Mouse (Mus musculus): ENCODE data around the gene Fam173a. TPM values are rescaled to one million over a fixed set of nuclear protein-coding genes. Genes with fewer than 3 reads are reported as not detected.

Gene Fam173a
- polyA plus RNA-seq, 1 experiment from 2014 or later: 127 TPM

GRCm38 (mm10) chr17:25825311-25825710, 32.6 kb upstream of the Fam173a start:
- H3K4me3 ChIP-seq (ENCODE audit: low read depth, low read length): no peak overlapping the region
- WGBS: 91% methylated on average over 6 of the region's 6 CpGs
- TF ChIP-seq CTCF (IDR thresholded peaks at IDR 0.05; ENCODE audit: low read depth): no peak
- no peaks in the 10 kb centered on the region for H3K9me3 ChIP-seq (ENCODE audit: control insufficient read depth)
- H3K36me3 ChIP-seq (ENCODE audit: control insufficient read depth, insufficient read depth): peaks cover 18% of the 10 kb centered on the region
- H3K4me1 ChIP-seq (replicated peaks; ENCODE audit: control insufficient read depth, insufficient read depth, low read length): peaks cover 10% of the 10 kb centered on the region
- H3K9ac ChIP-seq (ENCODE audit: low read depth, low read length): no peak overlapping the region
- no peak for ATAC-seq
- peaks cover 2% of the 10 kb centered on the region for H3K27me3 ChIP-seq (replicated peaks; ENCODE audit: control insufficient read depth, insufficient read depth, low read length)
- no peak overlapping the region for H3K27ac ChIP-seq (ENCODE audit: low read depth, low read length)
- 0 out of 2 replicates have a peak overlapping the region, but pooled peaks have one; percentile 94 for H3K4me2 ChIP-seq (replicated peaks; ENCODE audit: low read depth)

GRCm38 (mm10) chr17:25824362-25825142, 31.9 kb upstream of the Fam173a start:
- no peak for TF ChIP-seq CTCF (IDR thresholded peaks at IDR 0.05; ENCODE audit: low read depth)
- ATAC-seq: no peak
- H3K9me3 ChIP-seq (ENCODE audit: control insufficient read depth): no peaks in the 10 kb centered on the region
- peak overlapping the region; percentile 94 for H3K4me2 ChIP-seq (replicated peaks; ENCODE audit: low read depth)
- H3K36me3 ChIP-seq (ENCODE audit: control insufficient read depth, insufficient read depth): peaks cover 15% of the 10 kb centered on the region
- no peak overlapping the region for H3K27ac ChIP-seq (ENCODE audit: low read depth, low read length)
- H3K4me1 ChIP-seq (replicated peaks; ENCODE audit: control insufficient read depth, insufficient read depth, low read length): peaks cover 10% of the 10 kb centered on the region
- 64% methylated on average over 17 of the region's 17 CpGs for WGBS
- peak overlapping the region; percentile 68 for H3K9ac ChIP-seq (ENCODE audit: low read depth, low read length)
- peak overlapping the region; percentile 62 for H3K4me3 ChIP-seq (ENCODE audit: low read depth, low read length)
- peaks cover 9% of the 10 kb centered on the region for H3K27me3 ChIP-seq (replicated peaks; ENCODE audit: control insufficient read depth, insufficient read depth, low read length)

- Histone ChIP-seq H3K27me3 (replicated peaks; ENCODE audit: control insufficient read depth, insufficient read depth, low read length) (peaks cover 20% of the 10 kb centered on the region), H3K4me2 (replicated peaks; ENCODE audit: low read depth) (peak within 1 kb of the TSS; percentile 94), H3K9ac (ENCODE audit: low read depth, low read length) (peak within 1 kb of the TSS; percentile 68), H3K4me3 (ENCODE audit: low read depth, low read length) (peak within 1 kb of the TSS; percentile 62), H3K4me1 (replicated peaks; ENCODE audit: control insufficient read depth, insufficient read depth, low read length) (peaks cover 10% of the 10 kb centered on the region), H3K36me3 (ENCODE audit: control insufficient read depth, insufficient read depth) (peaks cover 15% of the 10 kb centered on the region), H3K27ac (ENCODE audit: low read depth, low read length) (0 out of 2 replicates have a peak within 1 kb of the TSS, but pooled peaks have one; percentile 30), H3K9me3 (ENCODE audit: control insufficient read depth) (no peaks in the 10 kb centered on the region)
- 0 out of 2 replicates have a peak, but pooled peaks have one; percentile 28 for ATAC-seq
- WGBS: under 1% methylated on average over 18 of the region's 18 CpGs
- TF ChIP-seq CTCF (IDR thresholded peaks at IDR 0.05; ENCODE audit: low read depth): no peak
These were observed 30.8 kb upstream of the Fam173a start, which contains the start of gene Wdr24 for GRCm38 (mm10) chr17:25823452-25823851. Gene Wdr24, plus strand, starts transcription at chr17:25823627.

- Histone ChIP-seq H3K9ac (ENCODE audit: low read depth, low read length) (no peak overlapping the region), H3K4me1 (replicated peaks; ENCODE audit: control insufficient read depth, insufficient read depth, low read length) (peaks cover 2% of the 10 kb centered on the region)
- WGBS: 7% methylated on average over 43 of the region's 46 CpGs
These were observed 26.4 kb upstream of the Fam173a start for GRCm38 (mm10) chr17:25818851-25819780.

GRCm38 (mm10) chr17:25817662-25818061, 25.0 kb upstream of the Fam173a start:
- WGBS: 82% methylated on average over 11 of the region's 11 CpGs
- no peak overlapping the region for H3K9ac ChIP-seq (ENCODE audit: low read depth, low read length)
- no peaks in the 10 kb centered on the region for H3K9me3 ChIP-seq (ENCODE audit: control insufficient read depth)
- no peak overlapping the region for H3K4me2 ChIP-seq (replicated peaks; ENCODE audit: low read depth)
- H3K27ac ChIP-seq (ENCODE audit: low read depth, low read length): no peak overlapping the region
- ATAC-seq: no peak
- H3K27me3 ChIP-seq (replicated peaks; ENCODE audit: control insufficient read depth, insufficient read depth, low read length): peaks cover 35% of the 10 kb centered on the region
- no peaks in the 10 kb centered on the region for H3K36me3 ChIP-seq (ENCODE audit: control insufficient read depth, insufficient read depth)
- H3K4me3 ChIP-seq (ENCODE audit: low read depth, low read length): no peak overlapping the region
- no peaks in the 10 kb centered on the region; the same call in 1 of the 2 replicates for H3K4me1 ChIP-seq (replicated peaks; ENCODE audit: control insufficient read depth, insufficient read depth, low read length)
- no peak for TF ChIP-seq CTCF (IDR thresholded peaks at IDR 0.05; ENCODE audit: low read depth)

More at GRCm38 (mm10) chr17:25818851-25819780, 26.4 kb upstream of the Fam173a start:
- no peak for TF ChIP-seq CTCF (IDR thresholded peaks at IDR 0.05; ENCODE audit: low read depth)
- no peak overlapping the region for H3K27ac ChIP-seq (ENCODE audit: low read depth, low read length)
- peaks cover 30% of the 10 kb centered on the region for H3K27me3 ChIP-seq (replicated peaks; ENCODE audit: control insufficient read depth, insufficient read depth, low read length)
- peak overlapping the region; percentile 18; the same call in 1 of the 2 replicates for H3K4me2 ChIP-seq (replicated peaks; ENCODE audit: low read depth)
- no peaks in the 10 kb centered on the region for H3K36me3 ChIP-seq (ENCODE audit: control insufficient read depth, insufficient read depth)
- H3K9me3 ChIP-seq (ENCODE audit: control insufficient read depth): no peaks in the 10 kb centered on the region
- H3K4me3 ChIP-seq (ENCODE audit: low read depth, low read length): 0 out of 2 replicates have a peak overlapping the region, but pooled peaks have one; percentile 7
- peak; percentile 35; the same call in 1 of the 2 replicates for ATAC-seq
